Mouse (Mus musculus) midbrain, embryonic 10.5 days (tissue): ENCODE measurements around the gene Eea1. TPM values are rescaled to one million over a fixed set of nuclear protein-coding genes. Genes with fewer than 3 reads are reported as not detected.
"Not testable (repeated sequence)": the region's sequence is repeated elsewhere in the genome, so short reads cannot be mapped to it uniquely, and the experiment has no call there.

ENCODE experiments used
- DNase-seq: peaks from one replicate; pipeline ENCODE4 v3.0.0-alpha.2; 2017; ENCODE audit warnings: low spot score
- H3K27ac ChIP-seq: fragments of 300-500 bp; sonication (generic); replicated peaks from 2 replicates; pipeline ENCODE4 v1.5.1; 2016; ENCODE audit warnings: mild to moderate bottlenecking
- H3K27me3 ChIP-seq: fragments of 300-500 bp; sonication (generic); 2 replicates; pipeline ENCODE4 v1.6.1; 2016; ENCODE audit warnings: low read depth, mild to moderate bottlenecking; ENCODE audit not compliant: poor library complexity, severe bottlenecking
- H3K36me3 ChIP-seq: fragments of 300-500 bp; sonication (generic); 2 replicates; pipeline ENCODE4 v1.6.1; 2016; ENCODE audit warnings: mild to moderate bottlenecking, moderate library complexity
- H3K4me1 ChIP-seq: fragments of 300-500 bp; sonication (generic); 2 replicates; pipeline ENCODE4 v1.6.1; 2016
- H3K4me3 ChIP-seq: fragments of 300-500 bp; sonication (generic); 2 replicates; pipeline ENCODE4 v1.5.1; 2016; ENCODE audit warnings: mild to moderate bottlenecking, moderate library complexity
- H3K9me3 ChIP-seq: fragments of 300-500 bp; sonication (generic); replicated peaks from 2 replicates; pipeline ENCODE4 v1.6.1; 2016; ENCODE audit warnings: mild to moderate bottlenecking
- WGBS: fragments of 180-500 bp; shearing (Covaris S2); methylation state at CpG from one replicate; pipeline ENCODE4 v1.1.7; 2016; 5-methylcytosine and 5-hydroxymethylcytosine counted together
- polyA plus RNA-seq: library from polyadenylated mRNA; unstranded; fragments of >200 nt; fragmentation: Nextera tagmentation; extraction: Ambion mirVana; gene quantifications from 2 replicates; pipeline ENCODE4 v1.2.1, GENCODE M21; 2016

Gene Eea1
- polyA plus RNA-seq, 1 experiment from 2014 or later, result 10.1 TPM

DNA sequence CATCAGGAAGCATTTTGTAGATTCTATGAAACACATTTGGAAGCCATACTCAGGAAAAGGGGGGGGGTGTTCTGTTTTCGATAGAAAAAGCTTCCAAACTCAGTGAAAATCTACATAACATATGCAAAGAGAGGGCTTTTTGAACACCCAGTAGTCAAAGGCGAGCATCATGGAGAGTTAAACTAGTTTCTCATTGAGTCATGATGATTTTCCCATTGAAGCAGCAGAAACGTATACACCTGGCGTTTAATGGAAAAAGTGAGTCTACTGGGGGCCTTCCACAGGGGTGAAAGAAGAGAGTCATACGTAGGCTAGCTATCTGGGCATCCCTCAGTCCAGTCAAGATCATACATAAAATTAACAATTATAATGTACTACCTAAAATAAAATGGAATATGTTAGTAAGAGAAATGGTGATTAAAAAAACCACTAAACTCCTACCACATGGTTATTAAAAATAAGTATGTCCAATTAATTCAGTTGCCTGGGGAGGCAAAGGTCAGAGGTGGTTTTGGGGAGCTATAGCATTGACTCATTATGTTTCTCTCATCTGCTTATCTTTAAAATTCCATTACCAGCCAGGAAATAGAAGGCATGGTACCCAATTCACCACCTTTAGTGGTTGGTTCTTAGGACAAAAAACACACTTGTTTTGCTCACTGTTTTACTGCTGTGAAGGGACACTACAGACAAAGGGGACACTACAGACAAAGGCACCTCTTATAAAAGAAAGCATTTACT, 25.8 kb upstream of the Eea1 start:
- Histone ChIP-seq H3K27me3 (no peaks in the 10 kb centered on the region), H3K9me3 (no peaks in the 10 kb centered on the region), H3K27ac (no peak overlapping the region), H3K4me1 (peaks cover 4% of the 10 kb centered on the region; the same call in 1 of the 2 replicates), H3K36me3 (no peaks in the 10 kb centered on the region), H3K4me3 (no peak overlapping the region)
- DNase-seq, result no peak
- WGBS, result 88% methylated on average over 5 of the region's 5 CpGs

GRCm38 (mm10) chr10:95918716-95919115, 21.7 kb upstream of the Eea1 start:
- no peak overlapping the region for H3K27ac ChIP-seq
- no peaks in the 10 kb centered on the region for H3K27me3 ChIP-seq
- peaks cover 4% of the 10 kb centered on the region; the same call in 1 of the 2 replicates for H3K4me1 ChIP-seq
- DNase-seq, result no peak
- H3K9me3 ChIP-seq, result no peaks in the 10 kb centered on the region
- H3K36me3 ChIP-seq, result no peaks in the 10 kb centered on the region
- no peak overlapping the region for H3K4me3 ChIP-seq
- 69% methylated on average over 3 of the region's 3 CpGs for WGBS

- H3K9me3 ChIP-seq, result no peaks in the 10 kb centered on the region
- H3K27ac ChIP-seq, result no peak overlapping the region
- no peak overlapping the region for H3K4me3 ChIP-seq
- WGBS, result 87% methylated on average over 6 of the region's 6 CpGs
- no peaks in the 10 kb centered on the region; the same call in 1 of the 2 replicates for H3K27me3 ChIP-seq
- H3K36me3 ChIP-seq, result no peaks in the 10 kb centered on the region
- DNase-seq, result no peak
- H3K4me1 ChIP-seq, result no peaks in the 10 kb centered on the region
These were observed 16.9 kb upstream of the Eea1 start for GRCm38 (mm10) chr10:95923263-95924217.

- not testable (repeated sequence) for H3K9me3 ChIP-seq, H3K27me3 ChIP-seq, H3K27ac ChIP-seq, H3K4me3 ChIP-seq, H3K4me1 ChIP-seq, DNase-seq, H3K36me3 ChIP-seq
- WGBS, result 93% methylated on average over 13 of the region's 13 CpGs
These were observed 6.8 kb upstream of the Eea1 start for GRCm38 (mm10) chr10:95933631-95934030.

- DNase-seq, result no peak
These were observed 684 bp downstream of the Eea1 start for GRCm38 (mm10) chr10:95940901-95941767.

GRCm38 (mm10) chr10:95941768-95942425, 1.4 kb downstream of the Eea1 start:
- Histone ChIP-seq H3K27me3 (no peaks in the 10 kb centered on the region), H3K4me3 (peak overlapping the region; percentile 84), H3K36me3 (no peaks in the 10 kb centered on the region), H3K9me3 (no peaks in the 10 kb centered on the region), H3K27ac (no peak overlapping the region), H3K4me1 (peaks cover 19% of the 10 kb centered on the region)
- 68% methylated on average over 6 of the region's 6 CpGs for WGBS
- DNase-seq, result no peak

More at GRCm38 (mm10) chr10:95940901-95941767, 684 bp downstream of the Eea1 start:
- H3K9me3 ChIP-seq, result no peaks in the 10 kb centered on the region
- WGBS, result 6% methylated on average over 69 of the region's 69 CpGs
- H3K4me1 ChIP-seq, result peaks cover 19% of the 10 kb centered on the region
- peak overlapping the region; percentile 84 for H3K4me3 ChIP-seq
- H3K27ac ChIP-seq, result peak overlapping the region; percentile 90
- no peaks in the 10 kb centered on the region for H3K27me3 ChIP-seq
- no peaks in the 10 kb centered on the region for H3K36me3 ChIP-seq

DNA sequence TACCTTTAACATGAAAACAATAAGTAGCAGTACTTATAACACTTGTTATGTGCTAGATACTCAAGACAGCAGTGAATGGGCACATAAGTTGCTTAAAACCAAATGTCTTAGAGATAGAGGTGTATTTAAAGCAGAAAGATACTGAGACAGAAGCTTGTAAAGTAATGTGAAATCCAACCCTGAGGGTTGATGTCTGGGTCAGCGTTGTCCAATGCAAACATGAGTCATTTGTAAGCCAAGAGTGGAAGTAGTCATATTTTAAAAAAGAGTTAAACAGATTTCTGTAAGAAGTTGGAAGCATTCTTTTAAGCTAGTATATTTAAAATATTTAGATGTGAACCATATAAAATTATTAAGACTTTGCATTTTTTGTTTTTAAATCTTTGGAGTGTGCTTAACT, 4.6 kb downstream of the Eea1 start:
- H3K36me3 ChIP-seq, result no peaks in the 10 kb centered on the region
- no peaks in the 10 kb centered on the region for H3K27me3 ChIP-seq
- WGBS, result 90% methylated on average over 1 of the region's 1 CpGs
- no peak for DNase-seq
- peaks cover 12% of the 10 kb centered on the region for H3K4me1 ChIP-seq
- H3K27ac ChIP-seq, result no peak overlapping the region
- no peaks in the 10 kb centered on the region for H3K9me3 ChIP-seq
- H3K4me3 ChIP-seq, result no peak overlapping the region

GRCm38 (mm10) chr10:95949410-95949809, 9.0 kb downstream of the Eea1 start:
- H3K27ac ChIP-seq, result no peak overlapping the region
- no peaks in the 10 kb centered on the region for H3K27me3 ChIP-seq
- H3K4me3 ChIP-seq, result no peak overlapping the region
- H3K4me1 ChIP-seq, result no peaks in the 10 kb centered on the region
- WGBS, result 90% methylated on average over 3 of the region's 3 CpGs
- no peaks in the 10 kb centered on the region for H3K9me3 ChIP-seq
- no peak for DNase-seq
- no peaks in the 10 kb centered on the region for H3K36me3 ChIP-seq

DNA sequence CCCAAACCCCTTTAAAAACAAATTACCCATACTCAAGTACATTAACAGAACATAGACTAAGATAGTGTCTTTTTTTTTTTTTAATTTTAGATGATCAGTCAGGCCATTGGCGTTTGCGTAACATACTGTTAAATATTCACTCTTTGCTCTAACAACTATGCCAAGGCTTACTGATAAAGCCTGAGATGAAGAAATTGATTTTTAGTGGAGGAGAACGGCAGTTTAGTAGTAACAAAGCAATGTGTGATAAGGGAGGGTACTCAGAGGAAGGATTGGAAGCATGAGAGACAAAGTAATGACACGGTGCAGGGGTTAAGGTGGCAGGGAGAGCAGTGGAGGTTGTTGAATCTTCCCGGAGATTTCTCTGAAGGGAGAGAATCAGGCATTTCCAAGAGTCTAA, 9.7 kb downstream of the Eea1 start:
- Histone ChIP-seq H3K36me3 (no peaks in the 10 kb centered on the region), H3K27ac (no peak overlapping the region), H3K4me3 (no peak overlapping the region), H3K27me3 (no peaks in the 10 kb centered on the region), H3K9me3 (no peaks in the 10 kb centered on the region), H3K4me1 (no peaks in the 10 kb centered on the region)
- WGBS, result 94% methylated on average over 5 of the region's 5 CpGs
- no peak for DNase-seq

- H3K36me3 ChIP-seq, result no peaks in the 10 kb centered on the region
- WGBS, result 89% methylated on average over 4 of the region's 4 CpGs
- H3K4me1 ChIP-seq, result no peaks in the 10 kb centered on the region
- H3K4me3 ChIP-seq, result no peak overlapping the region
- no peak for DNase-seq
- no peaks in the 10 kb centered on the region for H3K9me3 ChIP-seq
- H3K27me3 ChIP-seq, result no peaks in the 10 kb centered on the region
- H3K27ac ChIP-seq, result no peak overlapping the region
These were observed 10.3 kb downstream of the Eea1 start for GRCm38 (mm10) chr10:95950797-95951196.

DNA sequence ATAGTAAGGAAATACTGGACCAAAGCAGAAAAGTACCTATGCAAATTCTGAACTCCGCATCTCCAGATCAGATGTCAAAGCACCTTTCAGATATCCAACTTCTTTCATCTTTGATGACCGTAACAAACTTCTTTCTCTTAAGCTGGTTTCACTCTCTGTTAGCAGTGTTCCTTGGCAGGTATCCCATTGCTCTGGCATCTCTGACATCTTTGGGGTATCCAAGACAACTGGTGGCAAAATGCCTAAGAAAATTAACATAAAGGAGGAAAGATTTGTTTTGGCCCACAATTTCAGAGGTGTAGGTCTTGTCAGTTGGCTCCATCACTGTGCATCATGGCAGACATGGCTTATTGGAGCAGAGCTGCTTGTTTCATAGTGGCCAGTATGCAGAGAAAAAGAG, 10.9 kb downstream of the Eea1 start:
- Histone ChIP-seq H3K36me3 (no peaks in the 10 kb centered on the region), H3K4me1 (no peaks in the 10 kb centered on the region), H3K27me3 (no peaks in the 10 kb centered on the region), H3K27ac (no peak overlapping the region), H3K4me3 (no peak overlapping the region), H3K9me3 (no peaks in the 10 kb centered on the region)
- DNase-seq, result no peak
- 96% methylated on average over 2 of the region's 2 CpGs for WGBS

GRCm38 (mm10) chr10:95956629-95957028, 16.2 kb downstream of the Eea1 start:
- Histone ChIP-seq H3K27me3 (no peaks in the 10 kb centered on the region), H3K4me1 (no peaks in the 10 kb centered on the region), H3K27ac (no peak overlapping the region), H3K4me3 (no peak overlapping the region), H3K9me3 (no peaks in the 10 kb centered on the region), H3K36me3 (no peaks in the 10 kb centered on the region)
- no peak for DNase-seq
- 92% methylated on average over 2 of the region's 2 CpGs for WGBS
